Mouse (Mus musculus) activated CD4-positive, CD25-positive, alpha-beta regulatory T cell, adult 4 months (primary cell): ENCODE data around the gene Adtrp. TPM values are rescaled to one million over a fixed set of nuclear protein-coding genes. Genes with fewer than 3 reads are reported as not detected.

ENCODE experiments used
- ATAC-seq: one replicate; pipeline ENCODE4 v1.8.0; 2017
- polyA plus RNA-seq, 2 experiments: library from polyadenylated mRNA; unstranded; fragments of 100-300 nt; shearing (Covaris generic); gene quantifications; one replicate each; pipeline ENCODE4 v1.2.1; 2017

The Adtrp gene
- polyA plus RNA-seq: under 1 TPM in 1 of 2 experiments, not detected in 1; 0.74 TPM

GRCm38 (mm10) chr13:41847516-41848126 lies at the start of gene Adtrp:
Gene Adtrp (minus strand): TSS chr13:41847684.
- no peak for ATAC-seq

GRCm38 (mm10) chr13:41892016-41892415 lies 44.5 kb upstream of the Adtrp start:
- no peak for ATAC-seq

DNA sequence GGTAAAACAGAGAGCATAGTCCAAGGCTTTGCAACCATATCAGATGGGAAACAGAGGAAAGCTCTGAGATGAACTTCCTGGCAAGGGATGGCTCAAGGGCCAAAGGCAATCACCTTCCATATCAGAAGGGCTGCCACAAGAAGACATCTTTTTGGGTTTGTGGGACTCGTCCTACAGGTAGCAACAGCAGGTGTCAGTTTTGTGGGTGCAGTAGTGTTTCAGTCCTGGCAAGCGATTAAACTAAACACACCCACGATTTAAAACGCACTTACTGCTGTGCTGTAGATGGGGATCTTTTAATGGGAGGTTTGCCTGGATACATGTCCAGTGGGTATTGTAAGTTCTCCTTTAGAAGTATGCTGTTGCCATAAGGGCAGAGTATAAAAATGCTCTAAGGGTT lies 43.1 kb upstream of the Adtrp start:
- no peak for ATAC-seq

DNA sequence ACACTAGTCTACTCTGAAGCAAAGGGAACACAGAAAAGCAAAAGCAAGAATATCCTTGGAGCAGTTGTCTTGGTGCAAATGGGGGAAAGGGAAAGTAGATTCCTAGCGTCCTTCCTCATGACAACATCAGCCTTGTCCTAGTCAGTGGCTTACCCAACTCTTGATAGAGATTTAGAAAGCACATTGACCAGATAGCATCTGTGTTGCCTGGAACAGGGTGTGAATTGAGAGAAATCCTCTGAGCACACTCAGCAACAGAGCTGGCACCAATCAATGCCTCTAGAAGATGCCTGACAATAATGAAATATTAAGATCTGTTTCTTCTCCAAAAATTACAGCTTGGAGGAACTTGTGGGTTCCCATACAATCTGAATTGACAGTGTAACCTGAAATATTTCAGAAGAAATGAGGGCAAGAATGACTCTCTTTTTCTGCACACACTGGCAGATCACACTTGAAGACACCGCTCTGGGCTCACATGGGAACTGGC lies 42.7 kb upstream of the Adtrp start:
- no peak for ATAC-seq

- ATAC-seq: no peak
These were observed 41.2 kb upstream of the Adtrp start for GRCm38 (mm10) chr13:41888644-41889043.

- ATAC-seq: no peak
These were observed 38.6 kb upstream of the Adtrp start for GRCm38 (mm10) chr13:41886120-41886519.

DNA sequence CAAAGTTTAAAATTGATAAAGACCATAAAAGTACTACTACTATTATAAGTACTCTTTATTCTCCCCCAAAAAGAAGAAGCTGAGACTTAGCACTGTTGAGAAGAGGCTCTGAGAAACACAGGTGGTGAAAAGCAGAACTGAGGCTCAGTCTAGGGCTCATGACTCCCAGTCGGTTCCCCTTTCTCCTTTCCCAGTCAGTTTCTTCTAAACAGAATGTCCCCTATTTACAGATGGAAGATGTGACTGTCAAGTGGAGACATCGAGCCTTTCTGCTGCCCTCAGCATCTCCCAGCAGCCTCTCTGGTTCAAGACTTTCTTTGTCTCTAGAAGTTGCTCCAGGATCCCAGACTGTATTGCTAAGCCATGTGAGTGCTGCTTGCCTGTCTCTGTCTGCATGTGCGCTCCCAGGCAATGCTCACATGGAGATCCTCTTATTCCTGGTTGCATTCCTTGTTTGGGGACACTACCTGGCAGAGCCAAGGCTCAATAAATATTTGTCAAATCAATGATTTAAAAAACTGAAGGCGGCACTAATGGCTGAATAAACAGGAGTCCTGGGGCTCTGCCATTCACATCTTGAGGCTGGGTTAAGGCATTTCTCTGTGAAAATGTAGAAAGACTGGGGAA lies 36.3 kb upstream of the Adtrp start:
- ATAC-seq: no peak

GRCm38 (mm10) chr13:41881201-41881600 lies 33.7 kb upstream of the Adtrp start:
- no peak for ATAC-seq

- no peak for ATAC-seq
These were observed 33.0 kb upstream of the Adtrp start for GRCm38 (mm10) chr13:41880525-41880924.

DNA sequence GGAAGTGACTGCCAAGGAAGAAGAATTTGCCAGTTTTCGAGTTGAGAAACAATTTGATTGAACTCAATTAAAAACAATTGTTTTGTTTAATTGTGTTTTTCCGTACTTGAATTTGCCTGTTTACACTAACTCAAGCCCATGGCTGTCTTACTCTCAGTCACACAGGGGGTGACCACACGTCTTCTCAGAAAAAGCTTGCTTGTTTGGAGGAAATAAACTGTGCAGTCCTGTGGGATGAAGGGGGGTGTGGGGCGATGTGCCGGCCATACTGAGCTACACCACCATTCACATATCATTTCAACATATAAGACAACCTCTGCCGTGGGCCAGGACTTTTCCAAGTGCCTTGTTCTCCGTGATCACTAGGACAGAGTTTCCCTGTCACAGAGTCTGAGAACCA lies 25.2 kb upstream of the Adtrp start:
- ATAC-seq: no peak

GRCm38 (mm10) chr13:41872161-41872562 lies 24.7 kb upstream of the Adtrp start:
- ATAC-seq: no peak

- ATAC-seq: no peak
These were observed 20.0 kb upstream of the Adtrp start for GRCm38 (mm10) chr13:41867533-41867932.

- no peak for ATAC-seq
These were observed 18.1 kb upstream of the Adtrp start for GRCm38 (mm10) chr13:41865575-41865974.

- ATAC-seq: no peak
These were observed 17.6 kb upstream of the Adtrp start for GRCm38 (mm10) chr13:41865071-41865470.

DNA sequence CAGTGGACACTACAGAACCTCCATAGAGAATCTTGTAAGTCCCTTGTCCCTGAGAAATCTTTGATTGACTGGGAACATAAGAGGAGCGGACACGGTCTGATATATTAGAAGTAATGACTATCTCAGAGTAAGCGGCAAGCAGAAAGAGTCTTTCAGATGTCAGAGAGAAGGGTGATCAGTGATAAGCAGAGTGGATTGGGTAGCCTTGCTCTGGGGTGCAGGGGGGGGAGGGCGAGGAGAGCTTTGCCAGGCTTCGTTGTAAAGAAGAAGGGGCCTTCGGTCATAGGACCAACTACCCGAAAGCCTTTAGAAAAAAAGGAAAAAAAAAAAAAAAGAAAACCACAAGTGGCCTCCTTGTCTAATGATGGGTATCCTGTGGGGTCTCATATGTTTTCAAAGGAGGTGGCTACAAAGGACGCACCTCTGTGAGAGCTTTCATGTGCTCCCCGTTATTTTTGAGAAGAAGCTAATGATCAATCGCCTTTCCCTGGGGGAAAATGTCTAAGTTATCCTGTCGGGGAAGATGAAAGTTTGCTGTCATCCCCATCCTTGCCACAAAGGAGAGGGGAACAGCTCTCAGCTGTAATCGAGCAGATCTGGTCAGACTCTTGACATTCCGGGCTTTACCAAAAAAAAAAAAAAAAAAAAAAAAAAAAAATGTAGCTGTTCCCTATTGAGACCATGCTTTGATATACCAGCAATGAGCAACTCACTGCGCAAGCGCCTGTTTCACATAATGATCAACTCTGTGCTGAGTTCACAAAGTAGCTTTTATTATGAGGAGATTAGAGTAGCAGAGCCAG lies 13.3 kb upstream of the Adtrp start:
- no peak for ATAC-seq

- no peak for ATAC-seq
These were observed 8.0 kb upstream of the Adtrp start for GRCm38 (mm10) chr13:41855206-41856185.

- no peak for ATAC-seq
These were observed 3.4 kb upstream of the Adtrp start for GRCm38 (mm10) chr13:41850727-41851378.

GRCm38 (mm10) chr13:41846516-41846915 lies 968 bp downstream of the Adtrp start:
- no peak for ATAC-seq

GRCm38 (mm10) chr13:41845013-41845412 lies 2.5 kb downstream of the Adtrp start:
- ATAC-seq: no peak

DNA sequence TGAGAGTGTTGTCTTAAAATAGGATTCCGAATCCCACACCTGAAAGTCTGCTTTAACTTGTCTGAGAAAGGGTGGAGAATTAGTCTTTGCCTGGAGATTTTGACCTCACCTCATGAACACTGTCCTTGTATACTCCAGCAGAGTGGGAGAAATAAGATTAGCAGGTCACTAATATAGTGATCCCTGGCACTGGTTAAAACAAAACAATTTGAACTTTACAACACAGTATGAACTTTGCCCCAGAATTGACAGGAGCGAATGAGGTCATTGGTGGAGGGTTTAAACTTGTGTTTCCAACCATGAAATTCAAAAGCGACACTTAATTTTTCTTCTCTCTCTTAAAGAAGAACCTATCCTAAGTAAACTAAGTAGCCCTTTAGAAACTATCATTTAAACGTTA lies 3.4 kb downstream of the Adtrp start:
- ATAC-seq: no peak

GRCm38 (mm10) chr13:41833614-41834139 lies 13.8 kb downstream of the Adtrp start:
- no peak for ATAC-seq
